11 mouse cellular contexts compared by ENCODE assay signal in genomic region chr2:168613092-168613880, GRCm38 (mm10). TPM values are rescaled to one million over a fixed set of nuclear protein-coding genes. Genes with fewer than 3 reads are reported as not detected.
DNase-seq lines count a peak whose midpoint lies in the region; ATAC-seq and TF ChIP-seq lines count a peak whose summit lies in the region.
"Had no signal": no experiment of that assay in that cellular context is flagged by ENCODE, and none has a peak within 500 bp of the region (broad histone marks: within the 10 kb centered on the region; RNA-seq: fewer than 3 reads in every experiment).

No protein-coding gene starts in this region.

- H3K9me3 ChIP-seq in kidney, embryonic 16.5 days (ENCODE audit: low read length), result no peaks in the 10 kb centered on the region
- no peaks in the 10 kb centered on the region for H3K9me3 ChIP-seq in limb, embryonic 11.5 days (ENCODE audit: control insufficient read depth, low read length)
- no peaks in the 10 kb centered on the region for H3K9me3 ChIP-seq in stomach, embryonic 15.5 days
- H3K9me3 ChIP-seq: liver, embryonic 15.5 days had no signal

- DNase-seq in kidney, adult 2 months, result no peak
- DNase-seq in thymus, postnatal 0 days (ENCODE audit: low spot score), result peak; percentile 42
- DNase-seq in thymus, adult 2 months, result no peak
- peak; percentile 46 for DNase-seq in limb, embryonic 11.5 days (ENCODE audit: low spot score)
- no peak for DNase-seq in adrenal gland, postnatal 4 days (ENCODE audit: low spot score in 2 of 2)
- DNase-seq in right cerebral cortex, adult 18-20 months, result no peak
- DNase-seq: cerebellum, adult 8-10 months had no signal

- TF ChIP-seq CTCF in kidney, adult 2 months (conservative IDR thresholded peaks at IDR 0.05; ENCODE audit: insufficient read depth, insufficient read length, low read depth, low read length), result no peak
- no peak for TF ChIP-seq CTCF in thymus, adult 2 months (IDR thresholded peaks at IDR 0.05; ENCODE audit: borderline replicate concordance, control insufficient read depth, extremely low read depth, insufficient read depth, low read length, poor library complexity)

- 23% methylated on average over 13 of the region's 13 CpGs for WGBS in kidney, embryonic 16.5 days
- WGBS in kidney, adult 2 months, result 38% methylated on average over 13 of the region's 13 CpGs
- WGBS in thymus, adult 2 months, result 77% methylated on average over 13 of the region's 13 CpGs
- 24% methylated on average over 13 of the region's 13 CpGs for WGBS in limb, embryonic 11.5 days
- 49% methylated on average over 13 of the region's 13 CpGs for WGBS in stomach, embryonic 15.5 days

- no peaks in the 10 kb centered on the region for H3K27me3 ChIP-seq in kidney, embryonic 16.5 days (ENCODE audit: insufficient read depth, low read length)
- no peaks in the 10 kb centered on the region for H3K27me3 ChIP-seq in kidney, adult 2 months (replicated peaks; ENCODE audit: control insufficient read depth, insufficient read depth, low read length)
- no peaks in the 10 kb centered on the region for H3K27me3 ChIP-seq in thymus, adult 2 months (ENCODE audit: control insufficient read depth, insufficient read depth, low read length)
- no peaks in the 10 kb centered on the region for H3K27me3 ChIP-seq in limb, embryonic 11.5 days (ENCODE audit: control insufficient read depth, insufficient read depth, low read length)
- no peaks in the 10 kb centered on the region for H3K27me3 ChIP-seq in stomach, embryonic 15.5 days (replicated peaks)
- H3K27me3 ChIP-seq: liver, embryonic 15.5 days had no signal

- no peak overlapping the region for H3K9ac ChIP-seq in kidney, embryonic 16.5 days (replicated peaks; ENCODE audit: low read length)
- no peak overlapping the region for H3K9ac ChIP-seq in limb, embryonic 11.5 days (ENCODE audit: low read length)
- no peak overlapping the region for H3K9ac ChIP-seq in stomach, embryonic 15.5 days
- H3K9ac ChIP-seq: liver, embryonic 15.5 days had no signal

- H3K36me3 ChIP-seq in kidney, embryonic 16.5 days (ENCODE audit: insufficient read depth, low read length), result no peaks in the 10 kb centered on the region
- H3K36me3 ChIP-seq in kidney, adult 2 months (ENCODE audit: control insufficient read depth, insufficient read depth, low read length), result no peaks in the 10 kb centered on the region
- no peaks in the 10 kb centered on the region for H3K36me3 ChIP-seq in thymus, adult 2 months (ENCODE audit: control insufficient read depth, insufficient read depth, low read length)
- no peaks in the 10 kb centered on the region for H3K36me3 ChIP-seq in limb, embryonic 11.5 days (ENCODE audit: control insufficient read depth, insufficient read depth, low read length)
- H3K36me3 ChIP-seq in stomach, embryonic 15.5 days, result no peaks in the 10 kb centered on the region
- H3K36me3 ChIP-seq: liver, embryonic 15.5 days had no signal

- ATAC-seq in kidney, embryonic 16.5 days (ENCODE audit: low FRiP score, low TSS enrichment), result peak; percentile 58; the same call in 1 of the 2 replicates
- no peak for ATAC-seq in limb, embryonic 11.5 days (ENCODE audit: insufficient number of reproducible peaks, low FRiP score, low TSS enrichment, low read depth)
- 0 out of 2 replicates have a peak, but pooled peaks have one; percentile 61 for ATAC-seq in stomach, embryonic 15.5 days (ENCODE audit: insufficient read depth, low FRiP score, low read depth)
- ATAC-seq: forebrain, embryonic 14.5 days had no signal

- H3K4me2 ChIP-seq in kidney, embryonic 16.5 days (replicated peaks; ENCODE audit: low read depth, low read length), result 0 out of 2 replicates have a peak overlapping the region, but pooled peaks have one; percentile 17
- no peak overlapping the region for H3K4me2 ChIP-seq in limb, embryonic 11.5 days (ENCODE audit: low read depth, severe bottlenecking)
- no peak overlapping the region for H3K4me2 ChIP-seq in stomach, embryonic 15.5 days
- H3K4me2 ChIP-seq: liver, embryonic 15.5 days had no signal

- no peak overlapping the region for H3K4me3 ChIP-seq in kidney, embryonic 16.5 days (ENCODE audit: low read length)
- no peak overlapping the region for H3K4me3 ChIP-seq in kidney, adult 2 months (ENCODE audit: insufficient read depth, low read depth, low read length)
- H3K4me3 ChIP-seq in thymus, adult 2 months (ENCODE audit: control insufficient read depth, insufficient read depth, low read length), result no peak overlapping the region
- H3K4me3 ChIP-seq in limb, embryonic 11.5 days (ENCODE audit: low read depth, low read length), result no peak overlapping the region
- H3K4me3 ChIP-seq in stomach, embryonic 15.5 days (replicated peaks), result no peak overlapping the region
- H3K4me3 ChIP-seq: liver, embryonic 15.5 days had no signal

- peaks cover 19% of the 10 kb centered on the region for H3K4me1 ChIP-seq in kidney, embryonic 16.5 days (ENCODE audit: insufficient read depth, low read length)
- H3K4me1 ChIP-seq in kidney, adult 2 months (ENCODE audit: control insufficient read depth, insufficient read depth, low read length), result no peaks in the 10 kb centered on the region
- no peaks in the 10 kb centered on the region for H3K4me1 ChIP-seq in thymus, adult 2 months (replicated peaks; ENCODE audit: control insufficient read depth, insufficient read depth, low read length)
- H3K4me1 ChIP-seq in limb, embryonic 11.5 days (ENCODE audit: control insufficient read depth, insufficient read depth, low read length), result peaks cover 38% of the 10 kb centered on the region
- H3K4me1 ChIP-seq in stomach, embryonic 15.5 days, result peaks cover 19% of the 10 kb centered on the region
- H3K4me1 ChIP-seq: liver, embryonic 15.5 days had no signal

- no peak for TF ChIP-seq POLR2A in kidney, adult 2 months (IDR thresholded peaks at IDR 0.05; ENCODE audit: low read depth, low read length)
- no peak for TF ChIP-seq POLR2A in thymus, adult 2 months (IDR thresholded peaks at IDR 0.05; ENCODE audit: control insufficient read depth, extremely low read depth, insufficient read depth, low read length, poor library complexity)

- H3K27ac ChIP-seq in kidney, embryonic 16.5 days (ENCODE audit: low read length), result 0 out of 2 replicates have a peak overlapping the region, but pooled peaks have one; percentile 19
- no peak overlapping the region for H3K27ac ChIP-seq in kidney, adult 2 months (ENCODE audit: insufficient read depth, low read depth, low read length)
- H3K27ac ChIP-seq in thymus, adult 2 months (ENCODE audit: control insufficient read depth, insufficient read depth, low read length), result no peak overlapping the region
- no peak overlapping the region; the same call in 1 of the 2 replicates for H3K27ac ChIP-seq in limb, embryonic 11.5 days (replicated peaks; ENCODE audit: low read depth, low read length)
- H3K27ac ChIP-seq in stomach, embryonic 15.5 days, result no peak overlapping the region
- H3K27ac ChIP-seq: liver, embryonic 15.5 days had no signal

RNA-seq across cellular contexts. Expression of gene Nfatc2, which starts 11.8 kb away (rescaled TPM):
- 2.6 and 2.8 TPM in 2 replicates for polyA plus RNA-seq in kidney, embryonic 16.5 days (2015; fragmentation: Nextera tagmentation; extraction: Ambion mirVana)
- 2.9 and 3.4 TPM in 2 replicates for polyA plus RNA-seq in kidney, adult 2 months (2012; rRNA removed)
- polyA plus RNA-seq in thymus, postnatal 0 days (2015; fragmentation: Nextera tagmentation; extraction: Ambion mirVana), result 3.1 and 4.0 TPM in 2 replicates
- polyA plus RNA-seq in thymus, adult 2 months (2012; rRNA removed), result 13.3 and 17.4 TPM in 2 replicates
- 4.9 and 5.8 TPM in 2 replicates for polyA plus RNA-seq in limb, embryonic 11.5 days (2014; fragmentation: Nextera tagmentation; extraction: Ambion mirVana)
- 3.6 and 3.9 TPM in 2 replicates for polyA plus RNA-seq in stomach, embryonic 15.5 days (2015; fragmentation: Nextera tagmentation; extraction: Ambion mirVana)
- total RNA-seq in adrenal gland, postnatal 4 days (2021), result 1 to 10 TPM; 4.4 to 5.0 TPM

Comparison
In these comparisons a context has a peak if more than half of its experiments do, and no peak if none do; other contexts are left out.
1. DNase-seq: peak in thymus, postnatal 0 days (single experiment) and limb, embryonic 11.5 days (single experiment); none in kidney, adult 2 months (single experiment), thymus, adult 2 months (single experiment), adrenal gland, postnatal 4 days (0 of 2) and right cerebral cortex, adult 18-20 months (single experiment).